Mouse (Mus musculus): ENCODE data around the gene Aspg. TPM values are rescaled to one million over a fixed set of nuclear protein-coding genes. Genes with fewer than 3 reads are reported as not detected.

Gene Aspg
- 1 to 10 TPM; 1.4 to 3.5 TPM for total RNA-seq (2021)

GRCm38 (mm10) chr12:112106541-112106971 is at the start of gene Aspg:
Gene Aspg, plus strand, starts transcription at chr12:112106679.
- DNase-seq (ENCODE audit: extremely low spot score in 1 of 2, low spot score in 1 of 2) = no peak

- DNase-seq (ENCODE audit: extremely low spot score in 1 of 2, low spot score in 1 of 2) = peak; percentile 57 to 91
These were observed 28.8 kb upstream of the Aspg start for GRCm38 (mm10) chr12:112077651-112078050.

- no peak for DNase-seq (ENCODE audit: extremely low spot score in 1 of 2, low spot score in 1 of 2)
These were observed 26.6 kb upstream of the Aspg start for GRCm38 (mm10) chr12:112079911-112080310.

- no peak for DNase-seq (ENCODE audit: extremely low spot score in 1 of 2, low spot score in 1 of 2)
These were observed 25.6 kb upstream of the Aspg start for GRCm38 (mm10) chr12:112080911-112081310.

GRCm38 (mm10) chr12:112082241-112082640 is 24.2 kb upstream of the Aspg start:
- no peak for DNase-seq (ENCODE audit: extremely low spot score in 1 of 2, low spot score in 1 of 2)

- no peak for DNase-seq (ENCODE audit: extremely low spot score in 1 of 2, low spot score in 1 of 2)
These were observed 20.2 kb upstream of the Aspg start for GRCm38 (mm10) chr12:112086250-112086649.

- no peak for DNase-seq (ENCODE audit: extremely low spot score in 1 of 2, low spot score in 1 of 2)
These were observed 19.8 kb upstream of the Aspg start for GRCm38 (mm10) chr12:112086726-112087125.

GRCm38 (mm10) chr12:112088609-112089324 is 17.7 kb upstream of the Aspg start:
- DNase-seq (ENCODE audit: extremely low spot score in 1 of 2, low spot score in 1 of 2) = no peak

GRCm38 (mm10) chr12:112091054-112091453 is 15.4 kb upstream of the Aspg start:
- DNase-seq (ENCODE audit: extremely low spot score in 1 of 2, low spot score in 1 of 2) = peak; percentile 45 to 64

GRCm38 (mm10) chr12:112094261-112094880 is 12.1 kb upstream of the Aspg start:
- DNase-seq (ENCODE audit: extremely low spot score in 1 of 2, low spot score in 1 of 2) = no peak

GRCm38 (mm10) chr12:112096051-112096732 is 10.3 kb upstream of the Aspg start:
- DNase-seq (ENCODE audit: extremely low spot score in 1 of 2, low spot score in 1 of 2) = no peak

GRCm38 (mm10) chr12:112096733-112097117 is 9.8 kb upstream of the Aspg start:
- DNase-seq (ENCODE audit: extremely low spot score in 1 of 2, low spot score in 1 of 2) = no peak

GRCm38 (mm10) chr12:112100106-112100505 is 6.4 kb upstream of the Aspg start:
- no peak for DNase-seq (ENCODE audit: extremely low spot score in 1 of 2, low spot score in 1 of 2)

- DNase-seq (ENCODE audit: extremely low spot score in 1 of 2, low spot score in 1 of 2) = no peak
These were observed 5.4 kb upstream of the Aspg start for GRCm38 (mm10) chr12:112101045-112101444.

- no peak for DNase-seq (ENCODE audit: extremely low spot score in 1 of 2, low spot score in 1 of 2)
These were observed 3.3 kb upstream of the Aspg start for GRCm38 (mm10) chr12:112103179-112103578.

GRCm38 (mm10) chr12:112104890-112105289 is 1.6 kb upstream of the Aspg start:
- no peak for DNase-seq (ENCODE audit: extremely low spot score in 1 of 2, low spot score in 1 of 2)

GRCm38 (mm10) chr12:112107685-112108084 is 1.2 kb downstream of the Aspg start:
- no peak for DNase-seq (ENCODE audit: extremely low spot score in 1 of 2, low spot score in 1 of 2)

GRCm38 (mm10) chr12:112108696-112109445 is 2.4 kb downstream of the Aspg start:
- no peak for DNase-seq (ENCODE audit: extremely low spot score in 1 of 2, low spot score in 1 of 2)

- DNase-seq (ENCODE audit: extremely low spot score in 1 of 2, low spot score in 1 of 2) = no peak
These were observed 3.2 kb downstream of the Aspg start for GRCm38 (mm10) chr12:112109701-112110100.

GRCm38 (mm10) chr12:112111323-112111722 is 4.8 kb downstream of the Aspg start:
- no peak for DNase-seq (ENCODE audit: extremely low spot score in 1 of 2, low spot score in 1 of 2)

- DNase-seq (ENCODE audit: extremely low spot score in 1 of 2, low spot score in 1 of 2) = no peak
These were observed 5.8 kb downstream of the Aspg start for GRCm38 (mm10) chr12:112112235-112112634.

Measured in layer of hippocampus, postnatal 25 days (tissue).